Mouse (Mus musculus) stomach, embryonic 16.5 days (tissue): ENCODE data around the gene Mex3d. TPM values are rescaled to one million over a fixed set of nuclear protein-coding genes. Genes with fewer than 3 reads are reported as not detected.

Experiments
- ATAC-seq: fragments of 200-750 bp; cut with Nextera tagmentation; 2 replicates; pipeline ENCODE4 v1.8.0; 2017; ENCODE audit warnings: moderate number of reproducible peaks, moderate TSS enrichment; ENCODE audit not compliant: insufficient read depth, low FRiP score
- H3K27ac ChIP-seq: fragments of 300-500 bp; sonication (generic); 2 replicates; pipeline ENCODE4 v1.5.1; 2014; ENCODE audit warnings: low read length
- H3K27me3 ChIP-seq: fragments of 300-500 bp; sonication (generic); 2 replicates; pipeline ENCODE4 v1.6.1; 2014; ENCODE audit warnings: low read length, control low read depth, mixed read lengths; ENCODE audit not compliant: control insufficient read depth, insufficient read depth
- H3K36me3 ChIP-seq: fragments of 300-500 bp; sonication (generic); 2 replicates; pipeline ENCODE4 v1.6.1; 2014; ENCODE audit warnings: low read length; ENCODE audit not compliant: control insufficient read depth, insufficient read depth
- H3K4me1 ChIP-seq: fragments of 300-500 bp; sonication (generic); 2 replicates; pipeline ENCODE4 v1.6.1; 2014; ENCODE audit warnings: low read length, control low read depth, mixed read lengths; ENCODE audit not compliant: control insufficient read depth, insufficient read depth
- H3K4me2 ChIP-seq: fragments of 300-500 bp; sonication (generic); 2 replicates; pipeline ENCODE4 v1.6.1; 2014; ENCODE audit warnings: low read depth, low read length, mixed read lengths
- H3K4me3 ChIP-seq: fragments of 300-500 bp; sonication (generic); replicated peaks from 2 replicates; pipeline ENCODE4 v1.5.1; 2014; ENCODE audit warnings: mild to moderate bottlenecking, low read length
- H3K9ac ChIP-seq: fragments of 300-500 bp; sonication (generic); 2 replicates; pipeline ENCODE4 v1.6.1; 2014; ENCODE audit warnings: low read length
- H3K9me3 ChIP-seq: fragments of 300-500 bp; sonication (generic); replicated peaks from 2 replicates; pipeline ENCODE4 v1.6.1; 2016; ENCODE audit warnings: low read length, control low read depth; ENCODE audit not compliant: control insufficient read depth
- WGBS: fragments of 180-500 bp; shearing (Covaris S2); extraction: QIAGEN DNeasy Blood & Tissue Kit; methylation state at CpG from one replicate; pipeline ENCODE4 v1.1.7; 2014; 5-methylcytosine and 5-hydroxymethylcytosine counted together
- polyA plus RNA-seq: library from polyadenylated mRNA; unstranded; fragments of >200 nt; fragmentation: Nextera tagmentation; extraction: Ambion mirVana; gene quantifications from 2 replicates; pipeline ENCODE4 v1.2.1, GENCODE M21; 2015

Gene Mex3d
- polyA plus RNA-seq, 1 experiment from 2014 or later: 4.1 TPM

- Histone ChIP-seq H3K36me3 (peaks cover 31% of the 10 kb centered on the region), H3K27ac (peak overlapping the region; percentile 100), H3K4me2 (peak overlapping the region; percentile 95), H3K9ac (peak overlapping the region; percentile 94), H3K9me3 (no peaks in the 10 kb centered on the region), H3K4me1 (peaks cover 20% of the 10 kb centered on the region), H3K27me3 (no peaks in the 10 kb centered on the region), H3K4me3 (peak overlapping the region; percentile 81)
- ATAC-seq: no peak
- WGBS: 80% methylated on average over 11 of the region's 11 CpGs
These were observed 9.5 kb upstream of the Mex3d start for GRCm38 (mm10) chr10:80396822-80397523.

DNA sequence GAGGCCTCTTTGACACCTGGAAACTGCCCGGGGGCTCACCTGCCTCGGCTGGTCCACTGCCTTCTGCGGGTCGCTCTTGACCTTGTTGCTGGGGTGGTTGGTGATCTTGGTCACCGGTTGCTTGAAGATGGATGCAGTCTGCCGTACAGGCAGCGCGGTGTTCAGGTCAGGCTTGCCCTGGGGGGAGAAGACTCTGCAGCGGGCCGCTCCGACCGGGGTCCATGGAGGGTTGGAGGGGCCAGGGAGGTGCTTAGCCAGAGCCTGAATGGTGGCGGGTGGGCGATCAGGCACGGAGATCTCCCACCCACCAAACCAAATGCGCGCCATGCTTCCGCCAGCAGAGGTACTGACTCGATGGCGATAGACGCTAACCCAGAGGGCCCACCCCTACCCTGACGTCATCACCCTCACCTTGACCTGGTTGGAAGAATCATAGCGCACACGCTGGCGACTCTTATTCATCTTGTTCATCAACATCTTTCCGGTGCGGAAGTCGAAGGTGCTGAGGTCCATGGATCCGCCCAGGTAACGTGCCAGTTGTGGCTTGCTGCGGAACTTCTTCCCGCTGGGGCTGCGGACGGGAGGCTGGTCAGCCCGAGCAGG, 7.7 kb upstream of the Mex3d start:
- Histone ChIP-seq H3K4me2 (no peak overlapping the region), H3K27ac (no peak overlapping the region), H3K36me3 (peaks cover 37% of the 10 kb centered on the region), H3K4me3 (no peak overlapping the region), H3K9ac (no peak overlapping the region), H3K27me3 (no peaks in the 10 kb centered on the region), H3K4me1 (peaks cover 18% of the 10 kb centered on the region), H3K9me3 (no peaks in the 10 kb centered on the region)
- no peak for ATAC-seq
- 95% methylated on average over 35 of the region's 35 CpGs for WGBS

- H3K27ac ChIP-seq: no peak overlapping the region
- no peaks in the 10 kb centered on the region for H3K27me3 ChIP-seq
- WGBS: 86% methylated on average over 5 of the region's 5 CpGs
- peaks cover 18% of the 10 kb centered on the region for H3K4me1 ChIP-seq
- no peak overlapping the region for H3K4me3 ChIP-seq
- H3K4me2 ChIP-seq: no peak overlapping the region
- no peaks in the 10 kb centered on the region for H3K9me3 ChIP-seq
- no peak overlapping the region for H3K9ac ChIP-seq
- no peak for ATAC-seq
- H3K36me3 ChIP-seq: peaks cover 37% of the 10 kb centered on the region
These were observed 5.2 kb upstream of the Mex3d start for GRCm38 (mm10) chr10:80392687-80393086.

GRCm38 (mm10) chr10:80390697-80391096, 3.2 kb upstream of the Mex3d start:
- H3K9me3 ChIP-seq: no peaks in the 10 kb centered on the region
- 61% methylated on average over 9 of the region's 9 CpGs for WGBS
- no peak overlapping the region for H3K4me3 ChIP-seq
- no peaks in the 10 kb centered on the region for H3K27me3 ChIP-seq
- no peak overlapping the region for H3K27ac ChIP-seq
- no peak overlapping the region for H3K9ac ChIP-seq
- H3K36me3 ChIP-seq: peaks cover 37% of the 10 kb centered on the region
- ATAC-seq: no peak
- peaks cover 9% of the 10 kb centered on the region for H3K4me1 ChIP-seq
- no peak overlapping the region for H3K4me2 ChIP-seq

GRCm38 (mm10) chr10:80389185-80389708, 1.8 kb upstream of the Mex3d start:
- peaks cover 24% of the 10 kb centered on the region for H3K36me3 ChIP-seq
- no peak overlapping the region for H3K4me3 ChIP-seq
- H3K4me1 ChIP-seq: peaks cover 22% of the 10 kb centered on the region
- ATAC-seq: no peak
- no peak overlapping the region for H3K4me2 ChIP-seq
- no peaks in the 10 kb centered on the region for H3K9me3 ChIP-seq
- H3K9ac ChIP-seq: no peak overlapping the region
- no peaks in the 10 kb centered on the region for H3K27me3 ChIP-seq
- no peak overlapping the region for H3K27ac ChIP-seq
- 67% methylated on average over 4 of the region's 4 CpGs for WGBS

GRCm38 (mm10) chr10:80388731-80389130, 1.3 kb upstream of the Mex3d start:
- Histone ChIP-seq H3K36me3 (peaks cover 19% of the 10 kb centered on the region), H3K9me3 (no peaks in the 10 kb centered on the region), H3K4me1 (peaks cover 25% of the 10 kb centered on the region), H3K27me3 (no peaks in the 10 kb centered on the region), H3K27ac (no peak overlapping the region), H3K9ac (peak overlapping the region; percentile 81; the same call in 1 of the 2 replicates), H3K4me3 (no peak overlapping the region), H3K4me2 (no peak overlapping the region)
- WGBS: 29% methylated on average over 2 of the region's 2 CpGs
- no peak for ATAC-seq

DNA sequence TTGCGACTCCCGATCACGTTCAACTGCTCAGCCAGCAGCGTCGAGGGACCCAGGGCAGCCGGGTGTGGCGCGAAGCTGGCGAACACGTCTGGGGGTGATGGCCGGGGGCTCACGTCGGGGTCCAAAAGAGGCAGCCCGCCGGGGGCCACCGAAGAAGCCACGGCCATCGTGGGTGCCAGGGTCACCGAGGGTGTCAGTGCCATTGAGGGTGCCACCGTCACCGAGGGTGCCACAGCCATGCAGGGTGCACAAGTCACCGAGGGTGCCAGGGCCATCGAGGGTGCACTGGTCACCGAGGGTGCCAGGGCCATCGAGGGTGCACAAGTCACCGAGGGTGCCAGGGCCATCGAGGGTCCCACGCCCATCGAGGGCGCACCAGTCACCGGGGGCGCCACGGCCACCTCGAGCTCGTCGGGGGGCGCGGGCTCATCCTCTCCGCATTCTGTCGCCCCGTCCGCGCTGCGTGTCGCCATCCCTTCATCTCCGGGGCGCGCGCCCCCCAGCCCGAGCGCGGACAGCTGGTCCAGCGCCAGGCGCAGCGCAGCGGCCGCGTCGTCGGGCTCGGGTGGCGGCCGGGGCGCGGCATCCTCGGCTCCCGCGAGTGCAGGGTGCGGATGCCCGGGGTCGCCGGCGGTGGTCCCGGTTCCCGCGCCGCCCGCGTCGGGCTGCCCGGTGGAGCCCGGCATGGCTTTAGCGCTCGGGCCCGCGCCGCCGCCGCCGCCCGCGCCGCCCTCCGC, 556 bp downstream of the Mex3d start:
- H3K9me3 ChIP-seq: no peaks in the 10 kb centered on the region
- H3K36me3 ChIP-seq: peaks cover 8% of the 10 kb centered on the region
- under 1% methylated on average over 83 of the region's 94 CpGs for WGBS
- no peak for ATAC-seq
- peak overlapping the region; percentile 80 for H3K4me2 ChIP-seq
- H3K4me1 ChIP-seq: peaks cover 28% of the 10 kb centered on the region
- H3K27me3 ChIP-seq: no peaks in the 10 kb centered on the region
- H3K4me3 ChIP-seq: peak overlapping the region; percentile 80
- peak overlapping the region; percentile 82 for H3K27ac ChIP-seq
- peak overlapping the region; percentile 98 for H3K9ac ChIP-seq

DNA sequence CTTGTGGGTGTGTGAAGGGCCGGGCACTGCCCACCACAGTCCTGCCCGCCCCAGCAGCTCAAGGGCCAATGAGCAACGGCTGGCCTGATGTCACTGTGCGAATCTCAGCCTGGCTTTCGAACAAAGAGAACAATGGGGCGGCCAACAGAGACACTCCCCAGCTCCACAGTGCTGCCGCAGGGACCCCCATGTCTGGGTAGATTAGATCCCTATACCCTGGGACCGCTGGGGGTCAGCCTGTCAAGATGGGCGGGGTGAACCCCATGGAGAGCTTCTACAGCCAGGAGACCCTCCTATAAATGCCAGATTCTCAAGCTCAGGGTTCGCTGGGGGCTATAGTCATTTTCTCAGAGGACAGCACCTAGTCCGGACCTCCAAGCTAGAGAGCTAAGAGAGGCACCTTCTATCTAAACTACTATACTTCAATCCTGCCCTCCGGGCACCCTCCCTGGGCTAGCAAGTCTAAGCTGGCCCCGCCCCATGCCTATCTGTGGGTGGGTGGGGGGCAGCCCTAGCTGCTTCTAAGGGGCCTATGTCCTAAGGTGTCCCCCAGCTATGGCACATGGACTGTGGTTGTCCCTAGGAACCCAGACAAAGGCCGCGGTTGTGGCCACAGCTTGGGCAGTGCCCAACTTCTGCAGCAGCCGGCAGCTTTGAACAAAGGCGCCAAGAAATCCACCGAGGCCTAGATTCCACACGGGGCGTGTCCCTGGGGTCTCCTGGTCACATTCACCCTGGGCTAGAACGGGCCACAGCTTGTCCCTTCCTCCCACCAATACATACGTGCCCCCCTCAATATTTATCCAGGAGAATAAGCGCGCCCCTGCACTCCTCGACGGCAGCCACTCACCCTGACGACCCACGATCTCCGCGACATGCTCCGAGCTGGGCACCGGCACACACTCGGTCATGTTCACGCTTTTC, 1.4 kb downstream of the Mex3d start:
- H3K36me3 ChIP-seq: peaks cover 10% of the 10 kb centered on the region
- peak overlapping the region; percentile 80 for H3K4me2 ChIP-seq
- 3% methylated on average over 34 of the region's 34 CpGs for WGBS
- H3K4me1 ChIP-seq: peaks cover 28% of the 10 kb centered on the region
- peak; percentile 27; the same call in 1 of the 2 replicates for ATAC-seq
- no peaks in the 10 kb centered on the region for H3K27me3 ChIP-seq
- no peaks in the 10 kb centered on the region for H3K9me3 ChIP-seq
- H3K9ac ChIP-seq: peak overlapping the region; percentile 98
- H3K27ac ChIP-seq: peak overlapping the region; percentile 82
- H3K4me3 ChIP-seq: peak overlapping the region; percentile 80
